Mouse (Mus musculus): ENCODE data around the gene Chst11. TPM values are rescaled to one million over a fixed set of nuclear protein-coding genes. Genes with fewer than 3 reads are reported as not detected.

The Chst11 gene
- polyA plus RNA-seq, 1 experiment from 2014 or later: 4.5 TPM

- Histone ChIP-seq H3K4me2 (ENCODE audit: low read length) (no peak overlapping the region), H3K36me3 (ENCODE audit: control insufficient read depth, insufficient read depth, low read length) (no peaks in the 10 kb centered on the region), H3K27ac (replicated peaks; ENCODE audit: low read depth, low read length) (peak overlapping the region; percentile 9; the same call in 1 of the 2 replicates), H3K9ac (replicated peaks; ENCODE audit: low read length) (no peak overlapping the region), H3K9me3 (ENCODE audit: control insufficient read depth, low read length) (no peaks in the 10 kb centered on the region), H3K4me3 (replicated peaks; ENCODE audit: low read depth, low read length) (no peak overlapping the region), H3K27me3 (ENCODE audit: control insufficient read depth, insufficient read depth, low read length) (no peaks in the 10 kb centered on the region), H3K4me1 (ENCODE audit: control insufficient read depth, insufficient read depth, low read length) (peaks cover 25% of the 10 kb centered on the region)
- WGBS: 68% methylated on average over 21 of the region's 21 CpGs
- ATAC-seq (ENCODE audit: low FRiP score, low TSS enrichment) (no peak), DNase-seq (peak; percentile 24)
Measured at GRCm38 (mm10) chr10:83017760-83018498, 32.6 kb downstream of the Chst11 start.

- ATAC-seq (ENCODE audit: low FRiP score, low TSS enrichment): no peak
- no peak overlapping the region for H3K9ac ChIP-seq (replicated peaks; ENCODE audit: low read length)
- H3K27ac ChIP-seq (replicated peaks; ENCODE audit: low read depth, low read length): peak overlapping the region; percentile 9; the same call in 1 of the 2 replicates
- no peaks in the 10 kb centered on the region for H3K27me3 ChIP-seq (ENCODE audit: control insufficient read depth, insufficient read depth, low read length)
- H3K4me3 ChIP-seq (replicated peaks; ENCODE audit: low read depth, low read length): no peak overlapping the region
- 65% methylated on average over 5 of the region's 5 CpGs for WGBS
- DNase-seq: no peak
- H3K4me1 ChIP-seq (ENCODE audit: control insufficient read depth, insufficient read depth, low read length): peaks cover 25% of the 10 kb centered on the region
- H3K4me2 ChIP-seq (ENCODE audit: low read length): no peak overlapping the region
- H3K9me3 ChIP-seq (ENCODE audit: control insufficient read depth, low read length): no peaks in the 10 kb centered on the region
- no peaks in the 10 kb centered on the region for H3K36me3 ChIP-seq (ENCODE audit: control insufficient read depth, insufficient read depth, low read length)
Measured at GRCm38 (mm10) chr10:83018521-83018920, 33.2 kb downstream of the Chst11 start.

GRCm38 (mm10) chr10:83019497-83020270, 34.4 kb downstream of the Chst11 start:
- Histone ChIP-seq H3K4me3 (replicated peaks; ENCODE audit: low read depth, low read length) (peak overlapping the region; percentile 3; the same call in 1 of the 2 replicates), H3K9me3 (ENCODE audit: control insufficient read depth, low read length) (no peaks in the 10 kb centered on the region), H3K9ac (replicated peaks; ENCODE audit: low read length) (peak overlapping the region; percentile 43; the same call in 1 of the 2 replicates), H3K27ac (replicated peaks; ENCODE audit: low read depth, low read length) (peak overlapping the region; percentile 70), H3K36me3 (ENCODE audit: control insufficient read depth, insufficient read depth, low read length) (no peaks in the 10 kb centered on the region), H3K27me3 (ENCODE audit: control insufficient read depth, insufficient read depth, low read length) (no peaks in the 10 kb centered on the region), H3K4me1 (ENCODE audit: control insufficient read depth, insufficient read depth, low read length) (peaks cover 25% of the 10 kb centered on the region), H3K4me2 (ENCODE audit: low read length) (peak overlapping the region; percentile 45)
- 15% methylated on average over 19 of the region's 19 CpGs for WGBS
- DNase-seq (peak; percentile 81), ATAC-seq (ENCODE audit: low FRiP score, low TSS enrichment) (peak; percentile 83)

- Histone ChIP-seq H3K4me3 (replicated peaks; ENCODE audit: low read depth, low read length) (no peak overlapping the region), H3K4me1 (ENCODE audit: control insufficient read depth, insufficient read depth, low read length) (peaks cover 25% of the 10 kb centered on the region), H3K4me2 (ENCODE audit: low read length) (no peak overlapping the region), H3K27ac (replicated peaks; ENCODE audit: low read depth, low read length) (no peak overlapping the region), H3K9me3 (ENCODE audit: control insufficient read depth, low read length) (no peaks in the 10 kb centered on the region), H3K9ac (replicated peaks; ENCODE audit: low read length) (no peak overlapping the region), H3K27me3 (ENCODE audit: control insufficient read depth, insufficient read depth, low read length) (no peaks in the 10 kb centered on the region), H3K36me3 (ENCODE audit: control insufficient read depth, insufficient read depth, low read length) (no peaks in the 10 kb centered on the region)
- DNase-seq (no peak), ATAC-seq (ENCODE audit: low FRiP score, low TSS enrichment) (no peak)
- 97% methylated on average over 1 of the region's 1 CpGs for WGBS
Measured at GRCm38 (mm10) chr10:83022616-83023015, 37.3 kb downstream of the Chst11 start.

- H3K9me3 ChIP-seq (ENCODE audit: control insufficient read depth, low read length): no peaks in the 10 kb centered on the region
- H3K27me3 ChIP-seq (ENCODE audit: control insufficient read depth, insufficient read depth, low read length): no peaks in the 10 kb centered on the region
- H3K4me2 ChIP-seq (ENCODE audit: low read length): no peak overlapping the region
- WGBS: 95% methylated on average over 5 of the region's 5 CpGs
- ATAC-seq (ENCODE audit: low FRiP score, low TSS enrichment): no peak
- no peak overlapping the region for H3K27ac ChIP-seq (replicated peaks; ENCODE audit: low read depth, low read length)
- H3K36me3 ChIP-seq (ENCODE audit: control insufficient read depth, insufficient read depth, low read length): no peaks in the 10 kb centered on the region
- DNase-seq: no peak
- H3K9ac ChIP-seq (replicated peaks; ENCODE audit: low read length): no peak overlapping the region
- 0 out of 2 replicates have a peak, but pooled peaks cover 3% of the 10 kb centered on the region for H3K4me1 ChIP-seq (ENCODE audit: control insufficient read depth, insufficient read depth, low read length)
- no peak overlapping the region for H3K4me3 ChIP-seq (replicated peaks; ENCODE audit: low read depth, low read length)
Measured at GRCm38 (mm10) chr10:83026174-83026573, 40.9 kb downstream of the Chst11 start.

- no peak overlapping the region for H3K4me3 ChIP-seq (replicated peaks; ENCODE audit: low read depth, low read length)
- no peaks in the 10 kb centered on the region for H3K27me3 ChIP-seq (ENCODE audit: control insufficient read depth, insufficient read depth, low read length)
- H3K4me2 ChIP-seq (ENCODE audit: low read length): no peak overlapping the region
- H3K9ac ChIP-seq (replicated peaks; ENCODE audit: low read length): no peak overlapping the region
- no peaks in the 10 kb centered on the region for H3K4me1 ChIP-seq (ENCODE audit: control insufficient read depth, insufficient read depth, low read length)
- ATAC-seq (ENCODE audit: low FRiP score, low TSS enrichment) (no peak), DNase-seq (no peak)
- H3K27ac ChIP-seq (replicated peaks; ENCODE audit: low read depth, low read length): no peak overlapping the region
- no peaks in the 10 kb centered on the region for H3K9me3 ChIP-seq (ENCODE audit: control insufficient read depth, low read length)
- WGBS: 88% methylated on average over 6 of the region's 6 CpGs
- no peaks in the 10 kb centered on the region for H3K36me3 ChIP-seq (ENCODE audit: control insufficient read depth, insufficient read depth, low read length)
Measured at GRCm38 (mm10) chr10:83027673-83028072, 42.4 kb downstream of the Chst11 start.

- ATAC-seq (ENCODE audit: low FRiP score, low TSS enrichment) (no peak), DNase-seq (no peak)
- Histone ChIP-seq H3K9ac (replicated peaks; ENCODE audit: low read length) (no peak overlapping the region), H3K27ac (replicated peaks; ENCODE audit: low read depth, low read length) (no peak overlapping the region), H3K27me3 (ENCODE audit: control insufficient read depth, insufficient read depth, low read length) (no peaks in the 10 kb centered on the region), H3K4me2 (ENCODE audit: low read length) (no peak overlapping the region), H3K36me3 (ENCODE audit: control insufficient read depth, insufficient read depth, low read length) (no peaks in the 10 kb centered on the region), H3K4me1 (ENCODE audit: control insufficient read depth, insufficient read depth, low read length) (no peaks in the 10 kb centered on the region; the same call in 1 of the 2 replicates), H3K4me3 (replicated peaks; ENCODE audit: low read depth, low read length) (no peak overlapping the region), H3K9me3 (ENCODE audit: control insufficient read depth, low read length) (no peaks in the 10 kb centered on the region)
- 59% methylated on average over 5 of the region's 5 CpGs for WGBS
Measured at GRCm38 (mm10) chr10:83030103-83030661, 44.9 kb downstream of the Chst11 start.

- Histone ChIP-seq H3K4me3 (replicated peaks; ENCODE audit: low read depth, low read length) (no peak overlapping the region), H3K27me3 (ENCODE audit: control insufficient read depth, insufficient read depth, low read length) (no peaks in the 10 kb centered on the region), H3K4me2 (ENCODE audit: low read length) (no peak overlapping the region), H3K9ac (replicated peaks; ENCODE audit: low read length) (no peak overlapping the region), H3K36me3 (ENCODE audit: control insufficient read depth, insufficient read depth, low read length) (no peaks in the 10 kb centered on the region), H3K9me3 (ENCODE audit: control insufficient read depth, low read length) (no peaks in the 10 kb centered on the region), H3K27ac (replicated peaks; ENCODE audit: low read depth, low read length) (no peak overlapping the region), H3K4me1 (ENCODE audit: control insufficient read depth, insufficient read depth, low read length) (no peaks in the 10 kb centered on the region; the same call in 1 of the 2 replicates)
- ATAC-seq (ENCODE audit: low FRiP score, low TSS enrichment) (no peak), DNase-seq (no peak)
- WGBS: 28% methylated on average over 6 of the region's 6 CpGs
Measured at GRCm38 (mm10) chr10:83030928-83031327, 45.6 kb downstream of the Chst11 start.
